Mouse (Mus musculus): ENCODE data around the gene Vmn2r80. TPM values are rescaled to one million over a fixed set of nuclear protein-coding genes. Genes with fewer than 3 reads are reported as not detected.
"Not testable (repeated sequence)": the region's sequence is repeated elsewhere in the genome, so short reads cannot be mapped to it uniquely, and the experiment has no call there.

Vmn2r80 gene
- total RNA-seq (2021), result not detected
- long read RNA-seq, experiment 1, result 0 reads
- long read RNA-seq, experiment 2, result 0 reads

- DNase-seq (ENCODE audit: low spot score in 2 of 2), result not testable (repeated sequence)
These were observed at the start of gene Vmn2r80 for GRCm38 (mm10) chr10:79148469-79148868. Gene Vmn2r80 (plus strand): TSS chr10:79148769.

DNA sequence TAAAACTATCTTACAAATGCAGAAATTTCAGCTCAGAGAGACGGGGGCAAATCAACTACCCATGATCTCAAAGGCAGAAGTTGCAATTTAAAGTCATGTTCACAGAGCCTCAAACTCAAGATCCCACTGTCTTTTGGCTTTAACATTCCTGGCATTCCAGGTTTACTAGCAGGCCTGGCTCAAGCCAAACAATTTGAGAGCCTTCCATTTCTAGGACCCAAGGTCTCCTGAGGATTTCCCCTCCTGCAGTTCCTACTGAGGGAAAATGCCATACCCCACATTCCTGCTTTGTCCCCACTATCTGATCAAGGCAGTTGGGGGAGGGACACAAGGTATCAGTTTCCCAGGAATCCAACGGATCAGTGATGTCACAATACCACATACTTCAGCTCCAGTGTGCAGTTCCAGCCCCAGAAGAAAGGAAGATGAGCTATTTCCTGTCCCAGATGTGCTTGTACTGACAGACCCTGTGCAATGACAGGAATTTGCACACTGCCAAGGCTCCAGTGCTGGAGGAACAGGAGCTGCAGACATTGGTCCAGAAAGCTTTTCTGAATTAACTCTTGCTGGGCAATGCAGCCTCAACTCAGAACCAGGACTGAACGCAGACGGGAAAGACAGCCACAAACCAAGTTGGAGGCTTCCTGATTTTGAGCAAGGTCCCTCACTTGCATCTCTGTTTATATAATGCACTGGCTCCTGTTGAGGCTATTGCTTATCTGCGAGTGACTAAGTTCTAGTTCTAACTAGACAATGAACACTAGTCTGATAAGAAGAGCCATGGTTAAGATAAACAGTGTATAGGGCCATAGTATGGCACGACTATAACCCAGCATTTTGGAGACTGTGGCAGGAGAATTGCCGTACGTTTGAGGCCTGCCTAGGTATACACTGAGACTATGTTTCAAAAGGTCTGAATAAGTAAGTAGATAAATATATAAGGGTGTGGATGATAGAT lies 42.0 kb upstream of the Vmn2r80 start:
- no peak for DNase-seq (ENCODE audit: low spot score in 2 of 2)

DNA sequence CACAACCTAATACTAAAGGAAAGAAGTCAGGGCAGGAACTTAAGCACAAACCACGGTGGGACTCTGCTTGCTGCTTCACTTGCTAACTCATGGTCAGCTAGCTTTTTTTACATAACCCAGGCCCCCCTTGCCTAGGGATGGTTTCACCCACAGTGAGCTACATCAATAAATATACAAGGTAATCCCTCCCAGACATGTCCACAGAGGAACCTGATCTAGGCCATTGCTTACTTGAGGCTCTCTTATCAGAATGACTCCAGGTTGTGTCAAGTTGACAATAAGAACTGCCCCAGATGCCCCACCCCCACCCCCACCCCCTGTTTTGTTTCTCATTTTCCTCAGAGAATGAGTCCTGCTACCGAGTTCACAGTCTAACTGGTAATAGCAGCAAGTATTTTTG lies 41.0 kb upstream of the Vmn2r80 start:
- no peak for DNase-seq (ENCODE audit: low spot score in 2 of 2)

GRCm38 (mm10) chr10:79109156-79109555 lies 39.4 kb upstream of the Vmn2r80 start:
- no peak for DNase-seq (ENCODE audit: low spot score in 2 of 2)

DNA sequence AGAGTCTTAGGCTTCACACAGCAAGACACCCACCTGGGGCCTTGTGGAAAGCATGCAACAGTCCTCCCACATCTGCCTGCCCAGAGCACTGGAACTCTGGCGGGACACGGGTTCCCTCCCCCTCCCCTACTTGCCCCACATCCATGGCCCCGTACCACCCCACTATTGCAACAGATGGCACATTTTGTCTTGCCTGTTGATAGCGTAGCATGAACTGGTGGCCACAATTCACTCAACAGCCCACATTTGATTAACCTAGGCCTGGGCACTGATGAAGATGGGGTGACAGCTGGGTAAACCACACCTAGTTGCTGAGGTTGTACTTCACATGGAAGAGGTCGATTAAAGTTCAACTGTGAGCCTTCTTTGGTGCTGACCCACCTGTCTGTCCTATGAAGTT lies 38.1 kb upstream of the Vmn2r80 start:
- no peak for DNase-seq (ENCODE audit: low spot score in 2 of 2)

GRCm38 (mm10) chr10:79115085-79115484 lies 33.5 kb upstream of the Vmn2r80 start:
- DNase-seq (ENCODE audit: low spot score in 2 of 2), result no peak

GRCm38 (mm10) chr10:79116125-79116849 lies 32.3 kb upstream of the Vmn2r80 start:
- DNase-seq (ENCODE audit: low spot score in 2 of 2), result peak in 1 of 2 experiments; percentile 33

- no peak for DNase-seq (ENCODE audit: low spot score in 2 of 2)
These were observed 3.0 kb downstream of the Vmn2r80 start for GRCm38 (mm10) chr10:79151602-79152001.

- DNase-seq (ENCODE audit: low spot score in 2 of 2), result not testable (repeated sequence)
These were observed 51.4 kb downstream of the Vmn2r80 start for GRCm38 (mm10) chr10:79199973-79200372.

GRCm38 (mm10) chr10:79220432-79220831 lies 71.9 kb downstream of the Vmn2r80 start:
- no peak for DNase-seq (ENCODE audit: low spot score in 2 of 2)

DNA sequence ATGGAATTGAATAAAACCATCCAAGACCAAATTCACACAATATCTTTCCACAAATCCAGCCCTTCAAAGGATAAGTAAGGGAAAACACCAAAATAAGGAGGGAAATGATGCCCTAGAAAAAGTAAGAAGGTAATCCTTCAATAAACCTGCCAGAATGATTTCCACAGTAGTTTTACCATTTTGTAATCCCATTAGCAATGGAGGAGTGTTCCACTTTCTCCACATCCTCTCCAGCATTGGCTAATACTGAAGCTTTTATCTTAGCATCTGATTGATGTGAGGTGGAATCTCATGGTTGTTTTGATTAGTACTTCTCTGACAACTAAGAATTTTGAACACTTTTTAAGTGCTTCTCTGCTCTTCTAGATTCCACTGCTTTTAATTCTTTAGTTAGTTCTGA lies 73.0 kb downstream of the Vmn2r80 start:
- DNase-seq (ENCODE audit: low spot score in 2 of 2), result no peak

DNA sequence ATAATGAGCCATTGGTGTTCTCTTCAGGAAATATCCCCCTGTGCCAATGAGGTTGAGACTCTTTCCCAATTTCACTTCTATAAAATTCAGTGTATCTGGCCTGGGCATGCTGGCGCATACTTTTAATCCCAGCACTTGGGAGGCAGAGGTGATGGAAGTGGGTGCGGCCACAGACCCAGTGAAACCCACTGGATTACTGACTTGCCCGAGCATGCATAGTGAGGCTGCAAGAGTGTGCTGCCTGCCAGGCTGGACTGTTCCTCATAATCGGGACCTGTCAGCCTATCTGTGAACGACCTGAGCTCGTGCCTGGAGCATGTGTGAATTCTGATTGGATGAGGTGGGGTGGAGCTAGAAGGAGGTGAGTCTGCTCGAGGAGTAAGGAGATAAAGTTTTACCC lies 73.6 kb downstream of the Vmn2r80 start:
- DNase-seq (ENCODE audit: low spot score in 2 of 2), result no peak

Other genes with a start within 250 kb of the Vmn2r80 start
- not detected for gene Olfr1354, start 235.6 kb upstream of the Vmn2r80 start, total RNA-seq (2021)
- gene Olfr8, start 198.1 kb upstream of the Vmn2r80 start, total RNA-seq (2021), result not detected
- not detected for gene Olfr1353, start 185.5 kb upstream of the Vmn2r80 start, total RNA-seq (2021)
- not detected for gene Olfr1352, start 167.7 kb upstream of the Vmn2r80 start, total RNA-seq (2021)
- not detected for gene Olfr1351, start 136.3 kb upstream of the Vmn2r80 start, total RNA-seq (2021)
- gene Olfr57, start 120.0 kb upstream of the Vmn2r80 start, total RNA-seq (2021), result not detected
- 10 to 100 TPM; 26.6 to 28.9 TPM for gene 2610008E11Rik, start 51.2 kb upstream of the Vmn2r80 start, total RNA-seq (2021)
- gene Vmn2r81, start 98.9 kb downstream of the Vmn2r80 start, total RNA-seq (2021), result not detected
- gene Vmn2r82, start 207.8 kb downstream of the Vmn2r80 start, total RNA-seq (2021), result not detected